Mouse (Mus musculus): Measurements from ENCODE around the gene Oxt. TPM values are rescaled to one million over a fixed set of nuclear protein-coding genes. Genes with fewer than 3 reads are reported as not detected.

The Oxt gene
- polyA plus RNA-seq, 1 experiment from 2014 or later: not detected

DNA sequence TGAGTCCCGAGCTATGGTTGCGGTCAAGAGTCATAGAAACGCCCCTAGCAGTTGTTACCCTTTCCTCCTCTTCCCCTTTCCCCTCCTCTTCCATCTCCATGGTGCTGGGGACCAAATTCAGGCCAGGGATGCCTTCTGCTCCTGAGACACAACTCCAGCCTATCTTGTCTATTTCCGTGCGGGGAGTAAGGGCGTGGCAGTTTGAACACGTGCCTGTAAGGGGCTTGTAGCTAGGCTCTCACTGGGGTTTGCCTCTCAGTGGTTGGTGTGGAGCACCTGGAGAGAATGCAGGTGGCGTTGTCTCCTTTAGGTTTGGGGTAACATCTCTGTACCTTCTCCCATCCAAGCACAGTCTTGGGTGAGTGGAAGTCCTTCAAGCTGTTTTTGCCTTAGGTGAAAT is 3.8 kb downstream of the Oxt start:
- peaks cover 16% of the 10 kb centered on the region; the same call in 1 of the 2 replicates for H3K4me1 ChIP-seq
- WGBS: 6% methylated on average over 8 of the region's 8 CpGs

DNA sequence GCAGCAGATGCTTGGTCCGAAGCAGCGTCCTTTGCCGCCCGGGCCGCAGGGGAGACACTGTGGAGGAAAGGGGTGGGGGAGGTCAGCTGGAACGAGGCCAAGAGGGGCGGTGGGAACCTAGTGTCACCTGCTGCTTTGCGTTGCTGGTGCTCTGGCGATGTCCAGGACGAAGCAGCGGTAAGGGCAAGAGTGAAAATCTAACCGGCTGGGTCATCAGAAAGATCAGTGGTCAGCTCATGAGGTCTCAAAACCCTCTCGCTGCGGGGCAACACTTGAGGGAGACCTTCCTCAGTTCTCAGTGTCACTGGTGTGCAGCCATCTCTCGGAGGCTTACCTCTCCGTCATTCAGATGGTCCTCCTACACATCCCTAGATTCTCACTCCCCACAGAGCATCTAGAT is 5.2 kb downstream of the Oxt start:
- H3K36me3 ChIP-seq: no peaks in the 10 kb centered on the region
- peak overlapping the region; percentile 33 for H3K4me3 ChIP-seq
- no peak for ATAC-seq (ENCODE audit: insufficient number of reproducible peaks, insufficient read depth, low FRiP score, low TSS enrichment)
- H3K27me3 ChIP-seq: peaks cover 68% of the 10 kb centered on the region
- H3K4me2 ChIP-seq (replicated peaks): peak overlapping the region; percentile 53
- no peaks in the 10 kb centered on the region for H3K9me3 ChIP-seq
- H3K9ac ChIP-seq: peak overlapping the region; percentile 20; the same call in 1 of the 2 replicates
- H3K27ac ChIP-seq: no peak overlapping the region
- peaks cover 16% of the 10 kb centered on the region; the same call in 1 of the 2 replicates for H3K4me1 ChIP-seq
- 4% methylated on average over 16 of the region's 16 CpGs for WGBS

More for the DNA sequence above, 3.8 kb downstream of the Oxt start:
- H3K36me3 ChIP-seq: no peaks in the 10 kb centered on the region
- no peak overlapping the region for H3K4me2 ChIP-seq (replicated peaks)
- H3K9me3 ChIP-seq: no peaks in the 10 kb centered on the region
- H3K9ac ChIP-seq: no peak overlapping the region
- ATAC-seq (ENCODE audit: insufficient number of reproducible peaks, insufficient read depth, low FRiP score, low TSS enrichment): no peak
- no peak overlapping the region for H3K27ac ChIP-seq
- peaks cover 82% of the 10 kb centered on the region for H3K27me3 ChIP-seq
- H3K4me3 ChIP-seq: 0 out of 2 replicates have a peak overlapping the region, but pooled peaks have one; percentile 33

- Histone ChIP-seq H3K9me3 (no peaks in the 10 kb centered on the region), H3K27ac (no peak within 1 kb of the TSS), H3K36me3 (no peaks in the 10 kb centered on the region), H3K4me1 (peaks cover 12% of the 10 kb centered on the region; the same call in 1 of the 2 replicates), H3K27me3 (peaks cover 55% of the 10 kb centered on the region), H3K9ac (no peak within 1 kb of the TSS), H3K4me3 (no peak within 1 kb of the TSS), H3K4me2 (replicated peaks) (no peak within 1 kb of the TSS)
- no peak for ATAC-seq (ENCODE audit: insufficient number of reproducible peaks, insufficient read depth, low FRiP score, low TSS enrichment)
- WGBS: 28% methylated on average over 10 of the region's 10 CpGs
Measured at GRCm38 (mm10) chr2:130582552-130582951, 6.6 kb downstream of the Oxt start, which contains the start of gene Avp. Avp (minus strand) TSS chr2:130582554.

GRCm38 (mm10) chr2:130583902-130584560 is 8.1 kb downstream of the Oxt start:
- no peaks in the 10 kb centered on the region for H3K9me3 ChIP-seq
- no peak overlapping the region for H3K27ac ChIP-seq
- H3K9ac ChIP-seq: no peak overlapping the region
- peaks cover 9% of the 10 kb centered on the region; the same call in 1 of the 2 replicates for H3K4me1 ChIP-seq
- H3K36me3 ChIP-seq: no peaks in the 10 kb centered on the region
- peaks cover 41% of the 10 kb centered on the region for H3K27me3 ChIP-seq
- no peak for ATAC-seq (ENCODE audit: insufficient number of reproducible peaks, insufficient read depth, low FRiP score, low TSS enrichment)
- H3K4me3 ChIP-seq: no peak overlapping the region
- no peak overlapping the region for H3K4me2 ChIP-seq (replicated peaks)
- 81% methylated on average over 10 of the region's 10 CpGs for WGBS

DNA sequence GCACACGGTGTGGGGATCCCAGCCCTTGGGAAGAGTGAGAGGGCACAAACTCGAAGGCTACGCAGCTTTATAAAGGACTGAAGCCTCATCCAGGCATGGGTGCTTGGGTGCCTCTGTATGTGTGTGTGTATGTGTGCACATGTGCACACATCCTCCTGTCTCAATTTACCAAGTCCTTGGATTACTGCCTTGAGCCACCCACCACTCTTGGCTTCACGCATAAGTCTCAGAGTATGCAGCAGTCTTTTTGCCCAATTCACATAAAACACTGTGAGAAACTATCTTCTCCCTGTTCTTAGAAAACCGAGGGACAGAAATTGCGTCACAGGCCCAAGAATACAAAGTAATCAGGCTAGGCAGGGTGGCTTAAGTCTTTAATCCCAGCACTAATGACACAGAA is 10.0 kb downstream of the Oxt start:
- no peak overlapping the region for H3K9ac ChIP-seq
- H3K4me2 ChIP-seq (replicated peaks): no peak overlapping the region
- no peak overlapping the region for H3K27ac ChIP-seq
- no peaks in the 10 kb centered on the region for H3K9me3 ChIP-seq
- H3K36me3 ChIP-seq: peaks cover 11% of the 10 kb centered on the region
- WGBS: 87% methylated on average over 6 of the region's 6 CpGs
- no peak overlapping the region for H3K4me3 ChIP-seq
- H3K4me1 ChIP-seq: no peaks in the 10 kb centered on the region
- peaks cover 21% of the 10 kb centered on the region for H3K27me3 ChIP-seq
- ATAC-seq (ENCODE audit: insufficient number of reproducible peaks, insufficient read depth, low FRiP score, low TSS enrichment): no peak

GRCm38 (mm10) chr2:130588373-130588772 is 12.4 kb downstream of the Oxt start:
- Histone ChIP-seq H3K4me1 (no peaks in the 10 kb centered on the region), H3K9ac (no peak overlapping the region), H3K27ac (no peak overlapping the region), H3K4me2 (replicated peaks) (no peak overlapping the region), H3K4me3 (no peak overlapping the region), H3K27me3 (no peaks in the 10 kb centered on the region), H3K9me3 (no peaks in the 10 kb centered on the region), H3K36me3 (peaks cover 21% of the 10 kb centered on the region)
- no peak for ATAC-seq (ENCODE audit: insufficient number of reproducible peaks, insufficient read depth, low FRiP score, low TSS enrichment)
- 88% methylated on average over 2 of the region's 2 CpGs for WGBS

DNA sequence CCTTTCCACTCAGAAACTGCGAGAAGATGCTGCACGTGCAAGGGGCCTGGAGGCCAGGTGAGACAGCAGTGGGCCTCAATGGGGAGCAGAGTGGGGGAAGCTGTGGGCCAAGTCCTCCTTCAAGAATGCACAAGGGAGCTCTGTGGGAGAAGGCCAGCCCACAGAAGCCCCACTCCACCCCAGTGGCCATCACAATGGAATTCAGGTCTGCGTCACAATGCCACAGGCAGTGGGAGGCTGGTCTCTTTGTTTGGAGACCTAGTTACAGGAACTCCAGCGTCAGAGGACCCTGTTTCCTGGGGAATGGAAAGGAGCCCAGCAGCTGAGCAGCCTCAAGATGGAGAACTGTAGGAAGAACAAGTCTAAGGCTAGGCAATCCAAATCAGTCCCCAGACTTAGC is 13.2 kb downstream of the Oxt start:
- Histone ChIP-seq H3K27ac (no peak overlapping the region), H3K9me3 (no peaks in the 10 kb centered on the region), H3K36me3 (peaks cover 24% of the 10 kb centered on the region), H3K4me2 (replicated peaks) (no peak overlapping the region), H3K9ac (no peak overlapping the region), H3K4me1 (no peaks in the 10 kb centered on the region), H3K27me3 (no peaks in the 10 kb centered on the region), H3K4me3 (no peak overlapping the region)
- no peak for ATAC-seq (ENCODE audit: insufficient number of reproducible peaks, insufficient read depth, low FRiP score, low TSS enrichment)
- WGBS: 73% methylated on average over 4 of the region's 4 CpGs

- H3K4me3 ChIP-seq: no peak overlapping the region
- H3K27ac ChIP-seq: no peak overlapping the region
- no peak overlapping the region for H3K9ac ChIP-seq
- H3K4me1 ChIP-seq: no peaks in the 10 kb centered on the region
- no peak overlapping the region for H3K4me2 ChIP-seq (replicated peaks)
- peaks cover 29% of the 10 kb centered on the region for H3K36me3 ChIP-seq
- no peaks in the 10 kb centered on the region for H3K9me3 ChIP-seq
- ATAC-seq (ENCODE audit: insufficient number of reproducible peaks, insufficient read depth, low FRiP score, low TSS enrichment): no peak
- 93% methylated on average over 2 of the region's 2 CpGs for WGBS
- no peaks in the 10 kb centered on the region for H3K27me3 ChIP-seq
Measured at GRCm38 (mm10) chr2:130589761-130590160, 13.8 kb downstream of the Oxt start.

DNA sequence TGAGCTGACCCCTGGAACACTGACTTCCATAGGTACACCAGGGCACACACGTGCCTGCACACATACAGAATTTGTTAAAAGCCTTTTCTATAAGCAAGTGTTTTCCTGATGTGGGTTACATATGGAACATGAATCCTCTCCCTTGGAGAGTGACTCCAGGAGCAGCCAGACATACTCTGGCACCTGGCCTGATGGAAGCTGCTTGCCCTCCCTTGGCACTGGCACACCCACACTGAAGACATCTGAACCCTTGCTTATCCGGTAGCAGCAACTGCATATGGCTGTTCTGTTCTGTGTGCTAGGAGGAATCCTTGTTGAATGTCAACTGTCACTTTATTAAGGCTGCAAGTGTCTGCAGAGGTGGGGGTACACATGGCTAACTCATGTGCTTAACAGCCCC is 15.0 kb downstream of the Oxt start:
- no peaks in the 10 kb centered on the region for H3K4me1 ChIP-seq
- ATAC-seq (ENCODE audit: insufficient number of reproducible peaks, insufficient read depth, low FRiP score, low TSS enrichment): no peak
- no peak overlapping the region for H3K9ac ChIP-seq
- H3K36me3 ChIP-seq: peaks cover 40% of the 10 kb centered on the region
- H3K9me3 ChIP-seq: no peaks in the 10 kb centered on the region
- no peak overlapping the region for H3K4me2 ChIP-seq (replicated peaks)
- 91% methylated on average over 2 of the region's 2 CpGs for WGBS
- no peak overlapping the region for H3K27ac ChIP-seq
- no peaks in the 10 kb centered on the region for H3K27me3 ChIP-seq
- no peak overlapping the region for H3K4me3 ChIP-seq

- 79% methylated on average over 1 of the region's 1 CpGs for WGBS
- Histone ChIP-seq H3K9me3 (no peaks in the 10 kb centered on the region), H3K36me3 (peaks cover 72% of the 10 kb centered on the region), H3K27me3 (no peaks in the 10 kb centered on the region), H3K4me1 (no peaks in the 10 kb centered on the region), H3K4me2 (replicated peaks) (no peak overlapping the region), H3K9ac (no peak overlapping the region), H3K27ac (no peak overlapping the region), H3K4me3 (no peak overlapping the region)
- ATAC-seq (ENCODE audit: insufficient number of reproducible peaks, insufficient read depth, low FRiP score, low TSS enrichment): no peak
Measured at GRCm38 (mm10) chr2:130595596-130595995, 19.6 kb downstream of the Oxt start.

DNA sequence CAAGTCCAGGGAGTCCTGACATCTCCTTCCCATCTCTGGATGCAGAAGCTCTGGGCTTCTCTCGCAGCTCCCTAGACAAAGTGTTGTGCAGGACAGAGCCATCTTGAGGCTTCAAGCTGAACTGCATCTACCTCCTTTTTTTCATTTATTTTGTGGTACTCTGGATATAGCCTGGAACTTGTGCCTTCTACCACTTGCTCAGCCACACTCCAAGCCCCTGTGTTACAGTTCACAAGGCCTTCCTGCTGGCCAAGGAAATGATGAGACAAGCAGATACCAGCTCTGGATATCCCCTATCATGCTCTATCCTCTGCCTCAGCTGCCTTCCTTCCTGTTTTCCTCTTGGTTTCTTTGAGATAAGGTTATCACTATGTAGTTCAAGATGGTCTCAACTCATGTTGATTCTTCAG is 21.6 kb downstream of the Oxt start:
- Histone ChIP-seq H3K4me2 (replicated peaks) (no peak overlapping the region), H3K9ac (no peak overlapping the region), H3K9me3 (no peaks in the 10 kb centered on the region), H3K27ac (no peak overlapping the region), H3K4me1 (no peaks in the 10 kb centered on the region), H3K4me3 (no peak overlapping the region), H3K27me3 (no peaks in the 10 kb centered on the region), H3K36me3 (peaks cover 65% of the 10 kb centered on the region)
- WGBS: 38% methylated on average over 1 of the region's 1 CpGs
- no peak for ATAC-seq (ENCODE audit: insufficient number of reproducible peaks, insufficient read depth, low FRiP score, low TSS enrichment)

DNA sequence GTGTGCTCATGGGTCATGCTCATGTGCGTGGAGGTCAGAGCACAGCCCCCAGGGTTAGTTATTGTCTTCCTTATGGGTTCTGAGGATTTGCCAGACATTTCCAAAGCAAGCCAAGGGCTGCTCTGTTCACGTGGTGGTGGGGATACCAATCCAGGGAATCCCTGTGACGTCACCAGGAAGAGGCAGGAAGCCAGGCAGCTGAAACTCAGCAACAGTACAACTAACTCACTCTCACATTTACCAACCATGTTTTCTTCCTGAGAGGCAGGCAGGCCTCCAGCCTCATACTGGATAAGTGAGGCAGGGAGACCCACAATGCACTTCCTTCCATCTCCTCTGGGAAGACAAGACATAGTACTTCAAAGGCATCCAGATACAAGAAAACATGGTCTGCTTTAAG is 22.4 kb downstream of the Oxt start:
- no peak overlapping the region for H3K4me2 ChIP-seq (replicated peaks)
- no peak overlapping the region for H3K9ac ChIP-seq
- no peaks in the 10 kb centered on the region for H3K27me3 ChIP-seq
- H3K36me3 ChIP-seq: peaks cover 73% of the 10 kb centered on the region
- H3K4me1 ChIP-seq: no peaks in the 10 kb centered on the region
- no peak overlapping the region for H3K27ac ChIP-seq
- H3K4me3 ChIP-seq: no peak overlapping the region
- no peaks in the 10 kb centered on the region for H3K9me3 ChIP-seq
- ATAC-seq (ENCODE audit: insufficient number of reproducible peaks, insufficient read depth, low FRiP score, low TSS enrichment): no peak
- 71% methylated on average over 3 of the region's 3 CpGs for whole genome bisulfite sequencing

All from embryonic facial prominence, embryonic 12.5 days (tissue).